Mouse (Mus musculus): ENCODE measurements around the gene Rasgrf1.

Gene Rasgrf1

DNA sequence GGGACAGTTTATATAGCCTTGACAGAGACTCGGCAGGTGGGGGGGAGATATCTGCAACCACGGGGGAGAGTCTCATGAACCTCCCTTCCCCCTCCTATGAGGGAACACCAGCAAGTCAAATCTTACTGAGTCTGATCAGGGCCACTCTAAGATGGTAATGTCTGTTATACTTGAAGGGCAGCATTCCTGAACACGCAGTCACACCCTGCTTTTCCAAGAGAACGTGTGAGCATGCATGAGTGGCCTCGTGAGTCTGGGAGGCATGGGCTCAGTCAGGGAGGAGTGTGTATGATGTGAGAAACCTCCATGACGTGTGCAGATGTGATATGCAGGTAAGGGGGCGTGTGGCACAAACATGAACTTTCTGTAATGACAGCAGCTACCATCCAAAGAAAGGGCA lies 159.8 kb downstream of the Rasgrf1 start:
- in situ Hi-C loops (cut with MboI; ENCODE audit: unreplicated experiment in 2 of 2), result loop anchor here in 1 of 2 experiments (25.0 kb wide), 1 partner anchor 857 kb away; the partner anchor contains the start of gene Mthfs

DNA sequence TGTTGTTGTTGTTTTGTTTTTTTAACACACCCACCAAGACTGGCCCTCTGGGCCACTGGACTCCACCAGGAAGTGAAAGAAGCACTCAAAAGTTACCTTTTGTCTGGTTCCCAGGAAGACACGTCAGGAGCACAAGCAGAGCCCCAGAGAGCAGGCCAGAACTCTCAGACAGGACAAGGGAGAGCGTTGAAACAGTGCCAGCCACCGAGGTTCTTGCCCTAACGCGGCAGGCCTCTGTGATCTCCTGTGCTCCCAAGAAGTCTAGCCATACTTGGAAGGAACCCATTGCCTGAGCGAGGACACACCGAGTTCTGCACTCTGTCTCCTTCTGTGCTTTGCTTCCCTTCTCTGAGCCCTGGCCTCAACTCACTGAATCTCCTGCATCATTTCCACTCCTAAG lies 160.5 kb downstream of the Rasgrf1 start:
- in situ Hi-C loops (cut with MboI; ENCODE audit: unreplicated experiment in 2 of 2), result loop anchor here in 1 of 2 experiments (25.0 kb wide), 1 partner anchor 858 kb away; the partner anchor contains the start of gene Mthfs

DNA sequence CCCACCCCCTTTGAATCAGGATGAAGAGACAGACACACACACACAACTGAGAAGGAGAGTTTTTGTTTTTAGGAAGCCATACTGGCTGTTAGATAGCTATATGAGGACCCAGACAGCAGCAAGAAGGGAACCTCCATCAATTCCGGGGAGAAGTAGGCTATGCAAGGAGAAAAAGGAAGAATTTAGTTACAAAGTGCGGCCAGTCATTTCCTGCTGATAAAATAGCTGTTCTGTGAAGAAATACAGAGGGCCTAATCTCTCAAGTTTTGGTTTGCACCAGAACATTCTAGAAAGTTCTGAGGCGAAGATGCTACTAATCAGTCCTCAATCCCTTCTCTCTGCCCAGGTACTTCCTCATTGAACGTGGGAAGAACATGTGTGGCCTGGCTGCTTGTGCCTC lies 165.6 kb downstream of the Rasgrf1 start:
- in situ Hi-C loops (cut with MboI; ENCODE audit: unreplicated experiment in 2 of 2), result loop anchor here (5.0 kb wide), 1 partner anchor 248 kb away; no protein-coding TSS in a partner anchor

GRCm38 (mm10) chr9:90076131-90076530 lies 166.4 kb downstream of the Rasgrf1 start:
- in situ Hi-C loops (cut with MboI; ENCODE audit: unreplicated experiment in 2 of 2), result loop anchor here (5.0 kb wide), 1 partner anchor 249 kb away; no protein-coding TSS in a partner anchor

All from v-Abl transformed pro-B cells (cell line).